In genomic region chr4:128993675-128994074, GRCm38 (mm10) we compare ENCODE assay signal across 8 mouse cellular contexts. TPM values are rescaled to one million over a fixed set of nuclear protein-coding genes. Genes with fewer than 3 reads are reported as not detected.
DNase-seq lines count a peak whose midpoint lies in the region; ATAC-seq and TF ChIP-seq lines count a peak whose summit lies in the region.

No protein-coding gene starts in this region.

- DNase-seq in cerebellum, postnatal 14 days = peak; percentile 29 to 46
- no peak for DNase-seq in cerebellum, adult 8-10 months
- no peak for DNase-seq in layer of hippocampus, adult 11-12 months (ENCODE audit: low spot score)

- ATAC-seq in embryonic facial prominence, embryonic 12.5 days (ENCODE audit: insufficient number of reproducible peaks, insufficient read depth, low FRiP score, low TSS enrichment) = no peak
- no peak for ATAC-seq in kidney, embryonic 16.5 days (ENCODE audit: low FRiP score, low TSS enrichment)
- no peak for ATAC-seq in granulocyte monocyte progenitor cell, adult 5-6 weeks (replicated peaks; ENCODE audit: poor library complexity, severe bottlenecking)

- no peaks in the 10 kb centered on the region for H3K9me3 ChIP-seq in embryonic facial prominence, embryonic 12.5 days
- no peaks in the 10 kb centered on the region for H3K9me3 ChIP-seq in kidney, embryonic 16.5 days (ENCODE audit: low read length)

- no peak for TF ChIP-seq CTCF in C2C12 (IDR thresholded peaks at IDR 0.05; ENCODE audit: control insufficient read depth, insufficient read depth, insufficient read length)

- peaks cover 56% of the 10 kb centered on the region for H3K79me2 ChIP-seq in C2C12 (ENCODE audit: control insufficient read depth, insufficient read depth)
- H3K79me2 ChIP-seq in myocyte (ENCODE audit: control insufficient read depth, insufficient read depth) = peaks cover 53% of the 10 kb centered on the region

- H3K27me3 ChIP-seq in C2C12 (ENCODE audit: control insufficient read depth, insufficient read depth, insufficient read length) (no peaks in the 10 kb centered on the region), myocyte (ENCODE audit: control insufficient read depth, insufficient read depth, insufficient read length) (no peaks in the 10 kb centered on the region)
- H3K27me3 ChIP-seq in embryonic facial prominence, embryonic 12.5 days = no peaks in the 10 kb centered on the region
- H3K27me3 ChIP-seq in kidney, embryonic 16.5 days (ENCODE audit: insufficient read depth, low read length) = no peaks in the 10 kb centered on the region

- H3K4me3 ChIP-seq in C2C12 (ENCODE audit: insufficient read depth, poor library complexity, severe bottlenecking) (peak overlapping the region; percentile 84), myocyte (peak overlapping the region; percentile 76)
- H3K4me3 ChIP-seq in embryonic facial prominence, embryonic 12.5 days = peak overlapping the region; percentile 90
- H3K4me3 ChIP-seq in kidney, embryonic 16.5 days (ENCODE audit: low read length) = peak overlapping the region; percentile 78

- H3K79me3 ChIP-seq in C2C12 (ENCODE audit: low read depth) = peaks cover 54% of the 10 kb centered on the region

- peak overlapping the region; percentile 75 for H3K27ac ChIP-seq in embryonic facial prominence, embryonic 12.5 days
- no peak overlapping the region; the same call in 1 of the 2 replicates for H3K27ac ChIP-seq in kidney, embryonic 16.5 days (ENCODE audit: low read length)

- peak overlapping the region; percentile 92 for H3K4me2 ChIP-seq in embryonic facial prominence, embryonic 12.5 days (replicated peaks)
- peak overlapping the region; percentile 65 for H3K4me2 ChIP-seq in kidney, embryonic 16.5 days (replicated peaks; ENCODE audit: low read depth, low read length)
- H3K4me2 ChIP-seq in myocyte (ENCODE audit: low read depth) = peak overlapping the region; percentile 91

- H3K4me1 ChIP-seq in embryonic facial prominence, embryonic 12.5 days = peaks cover 11% of the 10 kb centered on the region
- H3K4me1 ChIP-seq in kidney, embryonic 16.5 days (ENCODE audit: insufficient read depth, low read length) = peaks cover 47% of the 10 kb centered on the region

- peak overlapping the region; percentile 87 for H3K9ac ChIP-seq in embryonic facial prominence, embryonic 12.5 days
- peak overlapping the region; percentile 82 for H3K9ac ChIP-seq in kidney, embryonic 16.5 days (replicated peaks; ENCODE audit: low read length)

- H3K36me3 ChIP-seq in C2C12 (ENCODE audit: control insufficient read depth, insufficient read depth) (peaks cover 38% of the 10 kb centered on the region), myocyte (ENCODE audit: control insufficient read depth, insufficient read depth) (peaks cover 10% of the 10 kb centered on the region)
- H3K36me3 ChIP-seq in embryonic facial prominence, embryonic 12.5 days = peaks cover 6% of the 10 kb centered on the region; the same call in 1 of the 2 replicates
- no peaks in the 10 kb centered on the region; the same call in 1 of the 2 replicates for H3K36me3 ChIP-seq in kidney, embryonic 16.5 days (ENCODE audit: insufficient read depth, low read length)

- peak overlapping the region; percentile 93 for H3ac ChIP-seq in C2C12 (ENCODE audit: control insufficient read depth, insufficient read length, low read depth)
- H3ac ChIP-seq in myocyte (ENCODE audit: control insufficient read depth, insufficient read length) = peak overlapping the region; percentile 2

- no peak for TF ChIP-seq POLR2A in myocyte (IDR thresholded peaks at IDR 0.05; ENCODE audit: insufficient read length, low read depth)

- WGBS in embryonic facial prominence, embryonic 12.5 days = 2% methylated on average over 12 of the region's 12 CpGs
- under 1% methylated on average over 12 of the region's 12 CpGs for WGBS in kidney, embryonic 16.5 days

TF ChIP-seq in C2C12, 6 proteins besides CTCF, POLR2A, EP300 and RAD21:
- TF ChIP-seq MYOD1 (IDR thresholded peaks at IDR 0.05; ENCODE audit: control insufficient read depth, insufficient read length, low read depth) = no peak
- TF ChIP-seq MYOG (IDR thresholded peaks at IDR 0.05; ENCODE audit: control insufficient read depth, extremely low read depth, insufficient read length) = no peak
- TF ChIP-seq FOSL1 (IDR thresholded peaks at IDR 0.05; ENCODE audit: insufficient read depth, low read length, poor library complexity, severe bottlenecking) = no peak
- no peak for TF ChIP-seq MAX (IDR thresholded peaks at IDR 0.05)
- TF ChIP-seq USF1 (IDR thresholded peaks at IDR 0.05; ENCODE audit: low read depth) = no peak
- no peak for TF ChIP-seq CEBPB (IDR thresholded peaks at IDR 0.05; ENCODE audit: low read depth)
TF ChIP-seq in C2C12: peak in this region for 0.

TF ChIP-seq in myocyte, 11 proteins besides CTCF, POLR2A, EP300 and RAD21:
- TF ChIP-seq TCF12 (IDR thresholded peaks at IDR 0.05; ENCODE audit: insufficient read depth, poor library complexity, severe bottlenecking) (no peak), SRF (IDR thresholded peaks at IDR 0.05; ENCODE audit: control insufficient read depth, insufficient read length, low read depth) (no peak), USF1 (IDR thresholded peaks at IDR 0.05; ENCODE audit: low read depth) (no peak), REST (IDR thresholded peaks at IDR 0.05; ENCODE audit: insufficient read depth, insufficient read length) (no peak), POLR2AphosphoS2 (IDR thresholded peaks at IDR 0.05; ENCODE audit: insufficient read length, low read depth) (no peak), TCF3 (IDR thresholded peaks at IDR 0.05; ENCODE audit: insufficient read length, low read depth) (no peak), MAX (IDR thresholded peaks at IDR 0.05; ENCODE audit: low read depth) (no peak), MYOD1 (IDR thresholded peaks at IDR 0.05; ENCODE audit: control insufficient read depth in 1 of 3, insufficient read length in 2 of 3, low read depth in 2 of 3) (no peak), CEBPB (IDR thresholded peaks at IDR 0.05; ENCODE audit: insufficient read depth, poor library complexity, severe bottlenecking) (no peak)
TF ChIP-seq in myocyte: peak in this region for 0.

RNA-seq across cellular contexts. Expression of gene Ak2, which starts 1.9 kb away (rescaled TPM):
- polyA plus RNA-seq in C2C12 (2012; fragmentation: generic; extraction: Trizol) (176 TPM), myocyte (2012; fragmentation: generic; extraction: Trizol) (83.0 TPM)
- 184 and 185 TPM in 2 replicates for polyA plus RNA-seq in embryonic facial prominence, embryonic 12.5 days (2016; fragmentation: Nextera tagmentation; extraction: Ambion mirVana)
- 226 and 238 TPM in 2 replicates for polyA plus RNA-seq in kidney, embryonic 16.5 days (2015; fragmentation: Nextera tagmentation; extraction: Ambion mirVana)
- 166 and 176 TPM in 2 replicates for total RNA-seq in granulocyte monocyte progenitor cell, adult 5-6 weeks (2014; fragmentation: Nextera tagmentation)
- total RNA-seq in granulocyte monocyte progenitor cell, adult 5-6 weeks (2017) = 169 and 186 TPM in 2 replicates

RNA-seq across cellular contexts. Expression of gene Azin2, which starts 31.4 kb away (rescaled TPM):
- polyA plus RNA-seq in C2C12 (2012; fragmentation: generic; extraction: Trizol) = 12.5 TPM
- 28.8 and 30.8 TPM in 2 replicates for polyA plus RNA-seq in embryonic facial prominence, embryonic 12.5 days (2016; fragmentation: Nextera tagmentation; extraction: Ambion mirVana)
- polyA plus RNA-seq in kidney, embryonic 16.5 days (2015; fragmentation: Nextera tagmentation; extraction: Ambion mirVana) = 21.7 and 26.3 TPM in 2 replicates
- polyA plus RNA-seq in myocyte (2012; fragmentation: generic; extraction: Trizol) = 17.4 TPM
- 3.3 and 9.7 TPM in 2 replicates for total RNA-seq in granulocyte monocyte progenitor cell, adult 5-6 weeks (2014; fragmentation: Nextera tagmentation)
- total RNA-seq in granulocyte monocyte progenitor cell, adult 5-6 weeks (2017) = 0.21 and 0.95 TPM in 2 replicates

Comparison
In these comparisons a context has a peak if more than half of its experiments do, and no peak if none do; other contexts are left out.
1. DNase-seq: peak in cerebellum, postnatal 14 days (2 of 2); none in cerebellum, adult 8-10 months (single experiment) and layer of hippocampus, adult 11-12 months (single experiment).
2. Peak in every context shown above with its lines, with median percentiles within 50 percentile points of each other: H3K4me3 ChIP-seq and H3K4me2 ChIP-seq.